Mouse (Mus musculus) liver, embryonic 12.5 days (tissue): Measurements from ENCODE around the gene Plcg2. TPM values are rescaled to one million over a fixed set of nuclear protein-coding genes. Genes with fewer than 3 reads are reported as not detected.

Experiments used
- ATAC-seq: fragments of 200-750 bp; cut with Nextera tagmentation; 2 replicates; pipeline ENCODE4 v1.8.0; 2017; ENCODE audit warnings: moderate number of reproducible peaks, mild to moderate bottlenecking, moderate library complexity
- H3K27ac ChIP-seq: fragments of 300-500 bp; sonication (generic); 2 replicates; pipeline ENCODE4 v1.5.1; 2016; ENCODE audit warnings: mild to moderate bottlenecking
- H3K27me3 ChIP-seq: fragments of 300-500 bp; sonication (generic); replicated peaks from 2 replicates; pipeline ENCODE4 v1.6.1; 2016; ENCODE audit warnings: mild to moderate bottlenecking, moderate library complexity
- H3K36me3 ChIP-seq: fragments of 300-500 bp; sonication (generic); 2 replicates; pipeline ENCODE4 v1.6.1; 2016; ENCODE audit warnings: mild to moderate bottlenecking, moderate library complexity
- H3K4me1 ChIP-seq: fragments of 300-500 bp; sonication (generic); 2 replicates; pipeline ENCODE4 v1.6.1; 2016
- H3K4me2 ChIP-seq: fragments of 300-500 bp; sonication (generic); 2 replicates; pipeline ENCODE4 v1.6.1; 2016; ENCODE audit warnings: mild to moderate bottlenecking, moderate library complexity
- H3K4me3 ChIP-seq: fragments of 300-500 bp; sonication (generic); 2 replicates; pipeline ENCODE4 v1.5.1; 2016; ENCODE audit warnings: mild to moderate bottlenecking, moderate library complexity
- H3K9ac ChIP-seq: fragments of 300-500 bp; sonication (generic); 2 replicates; pipeline ENCODE4 v1.6.1; 2016; ENCODE audit warnings: mild to moderate bottlenecking, moderate library complexity
- H3K9me3 ChIP-seq: fragments of 300-500 bp; sonication (generic); replicated peaks from 2 replicates; pipeline ENCODE4 v1.6.1; 2016; ENCODE audit warnings: mild to moderate bottlenecking, moderate library complexity
- WGBS: fragments of 180-500 bp; shearing (Covaris S2); methylation state at CpG from one replicate; pipeline ENCODE4 v1.1.7; 2016; ENCODE audit not compliant: insufficient replicate concordance; 5-methylcytosine and 5-hydroxymethylcytosine counted together
- polyA plus RNA-seq: library from polyadenylated mRNA; unstranded; fragments of >200 nt; fragmentation: Nextera tagmentation; extraction: Ambion mirVana; gene quantifications from 2 replicates; pipeline ENCODE4 v1.2.1, GENCODE M21; 2016

Gene Plcg2
- polyA plus RNA-seq, 1 experiment from 2014 or later: 13.3 TPM

DNA sequence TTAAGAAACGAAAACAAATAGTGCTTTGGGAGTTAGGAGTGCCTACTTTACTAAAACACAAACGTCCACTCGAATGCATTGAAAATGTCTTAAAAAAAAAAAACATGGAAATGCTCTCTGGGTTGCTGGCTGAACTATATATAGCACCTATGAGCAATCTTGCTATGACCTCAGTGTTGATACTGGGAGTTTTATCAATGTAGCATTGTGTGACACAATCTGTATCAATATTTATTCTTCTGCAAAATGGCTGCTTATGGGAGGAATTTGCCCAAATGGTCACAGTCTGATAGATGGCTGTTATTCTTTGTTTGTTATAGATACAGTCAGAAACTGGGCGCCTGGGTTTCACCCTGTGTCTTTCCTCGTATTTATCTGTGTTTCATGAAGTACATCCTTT lies 147.4 kb downstream of the Plcg2 start:
- H3K36me3 ChIP-seq: no peaks in the 10 kb centered on the region
- H3K27ac ChIP-seq: no peak overlapping the region
- no peak overlapping the region for H3K4me3 ChIP-seq
- no peak overlapping the region for H3K4me2 ChIP-seq
- H3K4me1 ChIP-seq: no peaks in the 10 kb centered on the region
- no peaks in the 10 kb centered on the region for H3K27me3 ChIP-seq
- 54% methylated on average over 5 of the region's 5 CpGs for WGBS
- no peak for ATAC-seq
- H3K9me3 ChIP-seq: no peaks in the 10 kb centered on the region; the same call in 1 of the 2 replicates
- no peak overlapping the region for H3K9ac ChIP-seq

DNA sequence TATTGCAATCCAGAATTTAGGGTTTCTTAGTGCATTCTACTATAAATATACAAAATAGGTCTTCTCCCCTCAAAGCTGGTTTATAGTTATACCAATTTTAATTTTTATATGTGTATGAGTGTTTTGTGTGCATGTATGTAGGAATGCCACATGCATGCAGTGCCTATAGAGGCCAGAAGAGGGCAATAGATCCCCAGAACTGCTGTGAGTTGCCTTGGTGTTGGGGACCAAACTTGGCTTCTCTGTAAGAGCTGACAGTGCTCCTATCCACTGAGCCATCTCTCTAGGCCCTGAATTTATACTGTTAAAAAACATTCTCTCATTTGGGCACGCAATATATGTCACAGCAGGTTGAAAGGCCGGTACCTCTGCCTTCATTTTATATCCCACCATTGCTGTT lies 147.9 kb downstream of the Plcg2 start:
- Histone ChIP-seq H3K4me1 (no peaks in the 10 kb centered on the region), H3K27me3 (no peaks in the 10 kb centered on the region), H3K36me3 (no peaks in the 10 kb centered on the region), H3K4me3 (no peak overlapping the region), H3K27ac (no peak overlapping the region), H3K9ac (no peak overlapping the region), H3K9me3 (no peaks in the 10 kb centered on the region; the same call in 1 of the 2 replicates), H3K4me2 (no peak overlapping the region)
- WGBS: 29% methylated on average over 2 of the region's 2 CpGs
- no peak for ATAC-seq

DNA sequence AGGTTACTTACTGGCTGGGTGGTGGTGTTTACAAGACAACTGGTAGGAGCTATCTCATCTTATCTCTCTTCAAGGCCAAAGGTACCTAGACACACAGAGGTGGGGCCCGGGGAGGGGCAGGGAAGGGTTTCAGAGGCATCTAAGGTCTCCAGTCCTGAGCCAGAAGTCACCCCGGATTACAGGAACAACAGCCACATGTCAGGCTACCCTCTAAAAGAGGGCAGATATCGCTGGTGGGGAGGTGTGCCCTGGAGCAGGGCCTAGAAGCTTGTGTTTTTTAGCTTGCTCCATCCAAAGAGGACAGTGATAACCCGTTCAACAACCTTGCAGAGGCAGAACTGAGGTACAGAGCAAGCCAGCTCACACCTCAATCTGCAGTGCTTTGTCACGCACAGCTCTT lies 148.3 kb downstream of the Plcg2 start:
- H3K27me3 ChIP-seq: no peaks in the 10 kb centered on the region
- no peaks in the 10 kb centered on the region; the same call in 1 of the 2 replicates for H3K9me3 ChIP-seq
- no peak overlapping the region for H3K27ac ChIP-seq
- 56% methylated on average over 5 of the region's 5 CpGs for WGBS
- no peaks in the 10 kb centered on the region for H3K4me1 ChIP-seq
- H3K36me3 ChIP-seq: no peaks in the 10 kb centered on the region
- no peak overlapping the region for H3K4me3 ChIP-seq
- H3K9ac ChIP-seq: no peak overlapping the region
- no peak for ATAC-seq
- no peak overlapping the region for H3K4me2 ChIP-seq

DNA sequence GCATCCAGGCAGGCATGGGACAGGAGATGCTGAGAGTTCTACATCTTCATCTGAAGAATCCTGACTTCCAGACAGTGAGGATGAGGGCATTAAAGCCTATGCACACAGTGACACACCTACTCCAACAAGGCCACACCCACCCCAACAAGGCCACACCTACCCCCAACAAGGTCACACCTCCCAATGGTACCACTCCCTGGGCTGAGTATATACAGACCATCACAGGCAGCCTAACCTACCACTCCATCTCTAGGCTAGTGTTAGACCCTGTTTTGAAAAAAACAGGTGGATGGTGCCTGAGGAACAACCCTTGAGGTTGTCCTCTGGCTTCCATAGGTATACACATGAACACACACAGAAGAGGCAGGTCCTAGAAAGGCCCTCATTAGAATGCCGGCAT lies 154.2 kb downstream of the Plcg2 start:
- Histone ChIP-seq H3K9me3 (no peaks in the 10 kb centered on the region; the same call in 1 of the 2 replicates), H3K9ac (no peak overlapping the region), H3K27ac (no peak overlapping the region), H3K4me3 (no peak overlapping the region), H3K27me3 (no peaks in the 10 kb centered on the region), H3K4me2 (no peak overlapping the region), H3K36me3 (no peaks in the 10 kb centered on the region), H3K4me1 (no peaks in the 10 kb centered on the region)
- ATAC-seq: no peak
- WGBS: 71% methylated on average over 1 of the region's 1 CpGs

DNA sequence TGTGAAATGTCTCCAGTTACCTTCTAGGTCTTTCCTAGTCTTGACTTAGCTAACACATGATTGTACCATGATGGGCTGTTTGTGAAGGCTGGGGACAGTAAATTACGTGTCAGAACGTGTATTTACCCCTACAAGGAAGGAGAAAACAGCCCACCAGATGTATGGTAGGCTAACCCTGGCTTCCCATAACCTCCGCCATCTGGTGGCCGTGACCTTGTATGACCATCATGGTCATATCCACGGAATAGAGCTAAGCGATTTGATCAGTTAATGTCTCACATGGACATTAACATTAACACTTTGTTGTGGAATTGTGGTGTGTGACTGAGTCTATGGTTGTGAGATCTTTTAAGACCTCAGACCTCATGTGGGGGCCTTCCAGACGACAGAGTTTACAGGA lies 160.9 kb downstream of the Plcg2 start:
- 58% methylated on average over 7 of the region's 7 CpGs for WGBS
- no peaks in the 10 kb centered on the region for H3K9me3 ChIP-seq

DNA sequence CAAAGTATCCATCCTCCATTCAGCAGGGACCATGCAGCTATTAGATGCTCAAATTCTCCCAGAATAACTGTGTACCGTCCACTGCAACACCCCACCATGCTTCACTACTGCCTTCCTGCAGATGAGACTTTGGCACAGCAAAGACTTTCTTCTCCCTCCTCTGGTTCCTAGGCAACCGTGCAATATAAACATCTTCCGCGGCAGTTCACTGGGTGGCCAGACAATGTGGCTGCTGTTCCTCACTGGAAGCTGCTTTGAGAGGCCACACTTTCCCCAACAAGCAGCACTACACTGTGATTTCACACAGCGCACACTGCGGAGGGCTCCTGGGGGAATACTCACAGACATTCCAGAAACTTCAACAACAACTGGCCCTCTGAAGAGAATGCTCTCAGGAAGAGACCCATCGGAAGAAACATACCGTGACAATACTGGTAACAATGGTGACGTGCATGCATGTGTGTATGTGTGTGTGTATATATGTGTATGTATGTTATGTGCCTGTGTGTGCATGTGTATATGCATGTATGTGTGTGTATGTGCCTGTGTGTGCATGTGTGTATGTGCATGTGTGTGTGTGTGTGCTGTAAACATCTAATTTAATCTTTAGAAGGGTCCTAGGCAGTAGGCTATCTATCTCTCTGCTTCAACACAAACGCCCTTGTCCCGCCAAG lies 162.4 kb downstream of the Plcg2 start:
- no peak overlapping the region for H3K9ac ChIP-seq
- WGBS: 62% methylated on average over 11 of the region's 11 CpGs
- H3K4me2 ChIP-seq: no peak overlapping the region
- no peaks in the 10 kb centered on the region for H3K36me3 ChIP-seq
- no peak overlapping the region for H3K27ac ChIP-seq
- H3K4me1 ChIP-seq: no peaks in the 10 kb centered on the region
- no peak for ATAC-seq
- no peak overlapping the region for H3K4me3 ChIP-seq
- no peaks in the 10 kb centered on the region for H3K27me3 ChIP-seq
- H3K9me3 ChIP-seq: no peaks in the 10 kb centered on the region

More for the DNA sequence above, 160.9 kb downstream of the Plcg2 start:
- Histone ChIP-seq H3K4me3 (no peak overlapping the region), H3K4me1 (no peaks in the 10 kb centered on the region), H3K27ac (no peak overlapping the region), H3K4me2 (no peak overlapping the region), H3K36me3 (no peaks in the 10 kb centered on the region), H3K9ac (no peak overlapping the region), H3K27me3 (no peaks in the 10 kb centered on the region)
- ATAC-seq: no peak

DNA sequence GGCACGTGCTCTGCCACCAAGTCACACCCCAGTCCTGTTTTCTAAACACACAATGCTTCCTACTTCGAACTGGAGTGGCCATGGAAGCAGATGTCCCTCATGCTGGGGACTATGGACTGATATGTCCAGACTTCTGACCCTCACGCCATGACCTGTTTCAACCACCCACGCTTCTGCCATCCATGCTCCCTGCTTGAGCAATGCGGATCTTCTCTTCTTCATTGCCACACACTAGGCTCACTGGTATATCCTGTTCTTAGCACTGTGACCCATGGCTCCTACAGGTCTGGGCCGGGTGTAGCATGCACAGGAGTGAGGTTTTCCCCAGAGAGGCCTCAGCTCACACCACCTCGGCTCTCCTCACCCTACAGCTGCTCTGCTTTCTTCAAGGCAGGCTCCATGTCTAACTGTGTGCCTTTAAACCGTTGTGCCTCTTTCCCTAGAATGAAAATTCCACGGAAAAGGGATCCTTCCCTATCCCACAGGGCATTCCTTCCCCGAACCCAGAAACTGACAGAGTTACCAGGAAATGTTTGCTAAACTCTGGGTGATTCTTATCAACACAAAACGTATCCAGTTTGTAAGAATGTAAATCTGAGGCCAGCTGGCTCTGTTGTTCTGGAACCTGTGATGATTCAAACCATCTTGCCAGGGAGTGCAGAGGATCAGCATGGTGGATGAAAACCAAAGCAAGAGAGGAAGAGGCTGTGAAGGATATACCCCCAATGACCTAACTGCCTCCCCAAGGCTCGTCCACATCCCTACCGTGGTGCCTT lies 169.4 kb downstream of the Plcg2 start:
- H3K36me3 ChIP-seq: no peaks in the 10 kb centered on the region
- no peaks in the 10 kb centered on the region for H3K9me3 ChIP-seq
- no peak overlapping the region for H3K4me3 ChIP-seq
- no peak overlapping the region for H3K27ac ChIP-seq
- 61% methylated on average over 13 of the region's 13 CpGs for WGBS
- H3K4me1 ChIP-seq: no peaks in the 10 kb centered on the region
- peaks cover 15% of the 10 kb centered on the region; the same call in 1 of the 2 replicates for H3K27me3 ChIP-seq
- no peak for ATAC-seq
- H3K9ac ChIP-seq: no peak overlapping the region
- no peak overlapping the region for H3K4me2 ChIP-seq

- no peak overlapping the region for H3K4me2 ChIP-seq
- no peak overlapping the region for H3K27ac ChIP-seq
- no peaks in the 10 kb centered on the region for H3K9me3 ChIP-seq
- no peaks in the 10 kb centered on the region for H3K36me3 ChIP-seq
- H3K9ac ChIP-seq: no peak overlapping the region
- H3K4me1 ChIP-seq: no peaks in the 10 kb centered on the region
- no peak for ATAC-seq
- H3K4me3 ChIP-seq: no peak overlapping the region
- WGBS: 34% methylated on average over 11 of the region's 11 CpGs
- H3K27me3 ChIP-seq: peaks cover 15% of the 10 kb centered on the region; the same call in 1 of the 2 replicates
These were observed 172.4 kb downstream of the Plcg2 start for GRCm38 (mm10) chr8:117670461-117670860.

GRCm38 (mm10) chr8:117672558-117672957 lies 174.5 kb downstream of the Plcg2 start:
- Histone ChIP-seq H3K9ac (no peak overlapping the region), H3K4me1 (no peaks in the 10 kb centered on the region), H3K9me3 (no peaks in the 10 kb centered on the region), H3K4me2 (no peak overlapping the region), H3K27me3 (peaks cover 15% of the 10 kb centered on the region; the same call in 1 of the 2 replicates), H3K36me3 (no peaks in the 10 kb centered on the region), H3K27ac (no peak overlapping the region), H3K4me3 (no peak overlapping the region)
- ATAC-seq: no peak
- WGBS: 76% methylated on average over 3 of the region's 3 CpGs

- Histone ChIP-seq H3K27me3 (peaks cover 15% of the 10 kb centered on the region; the same call in 1 of the 2 replicates), H3K4me2 (peak within 1 kb of the TSS; percentile 67), H3K9ac (peak within 1 kb of the TSS; percentile 67), H3K9me3 (no peaks in the 10 kb centered on the region), H3K4me1 (no peaks in the 10 kb centered on the region), H3K27ac (no peak within 1 kb of the TSS), H3K4me3 (peak within 1 kb of the TSS; percentile 60), H3K36me3 (no peaks in the 10 kb centered on the region)
- ATAC-seq: 0 out of 2 replicates have a peak, but pooled peaks have one; percentile 24
- WGBS: 7% methylated on average over 17 of the region's 17 CpGs
These were observed 175.3 kb downstream of the Plcg2 start, which contains the start of gene Sdr42e1 for GRCm38 (mm10) chr8:117673430-117673830. Gene Sdr42e1, minus strand, starts transcription at chr8:117673689.

- H3K9me3 ChIP-seq: no peaks in the 10 kb centered on the region
- no peak for ATAC-seq
- no peak overlapping the region for H3K9ac ChIP-seq
- no peaks in the 10 kb centered on the region for H3K36me3 ChIP-seq
- H3K27me3 ChIP-seq: peaks cover 11% of the 10 kb centered on the region; the same call in 1 of the 2 replicates
- H3K4me2 ChIP-seq: no peak overlapping the region
- peaks cover 5% of the 10 kb centered on the region for H3K4me1 ChIP-seq
- WGBS: 73% methylated on average over 5 of the region's 5 CpGs
- H3K27ac ChIP-seq: no peak overlapping the region
- no peak overlapping the region for H3K4me3 ChIP-seq
These were observed 177.1 kb downstream of the Plcg2 start for GRCm38 (mm10) chr8:117675171-117675570.

GRCm38 (mm10) chr8:117676460-117676859 lies 178.4 kb downstream of the Plcg2 start:
- Histone ChIP-seq H3K9me3 (no peaks in the 10 kb centered on the region), H3K4me1 (peaks cover 5% of the 10 kb centered on the region)

More at GRCm38 (mm10) chr8:117676460-117676859, 178.4 kb downstream of the Plcg2 start:
- no peak overlapping the region for H3K4me2 ChIP-seq
- no peak; the same call in 1 of the 2 replicates for ATAC-seq
- no peak overlapping the region for H3K9ac ChIP-seq
- WGBS: 66% methylated on average over 9 of the region's 9 CpGs
- H3K27ac ChIP-seq: 0 out of 2 replicates have a peak overlapping the region, but pooled peaks have one; percentile 54
- H3K36me3 ChIP-seq: no peaks in the 10 kb centered on the region
- no peaks in the 10 kb centered on the region for H3K27me3 ChIP-seq
- H3K4me3 ChIP-seq: no peak overlapping the region
